Mouse (Mus musculus) adipocyte (in vitro differentiated cells): ENCODE data around the gene Cnih3.

ENCODE experiments used
- DNase-seq: peaks from one replicate; pipeline ENCODE4 v3.0.0-alpha.2; 2016; ENCODE audit warnings: low spot score

The Cnih3 gene

GRCm38 (mm10) chr1:181353200-181354097 is 1.0 kb downstream of the Cnih3 start:
- DNase-seq, result no peak

- no peak for DNase-seq
Observed at GRCm38 (mm10) chr1:181355683-181356082, 3.3 kb downstream of the Cnih3 start.

GRCm38 (mm10) chr1:181357870-181358269 is 5.4 kb downstream of the Cnih3 start:
- DNase-seq, result peak; percentile 16

- peak; percentile 16 for DNase-seq
Observed at GRCm38 (mm10) chr1:181358526-181358925, 6.1 kb downstream of the Cnih3 start.

GRCm38 (mm10) chr1:181360732-181361131 is 8.3 kb downstream of the Cnih3 start:
- DNase-seq, result no peak

GRCm38 (mm10) chr1:181364025-181364424 is 11.6 kb downstream of the Cnih3 start:
- DNase-seq, result no peak

- DNase-seq, result no peak
Observed at GRCm38 (mm10) chr1:181365376-181365775, 12.9 kb downstream of the Cnih3 start.

GRCm38 (mm10) chr1:181368789-181369570 is 16.6 kb downstream of the Cnih3 start:
- peak; percentile 17 for DNase-seq

GRCm38 (mm10) chr1:181370370-181370769 is 17.9 kb downstream of the Cnih3 start:
- DNase-seq, result no peak

GRCm38 (mm10) chr1:181371226-181371625 is 18.8 kb downstream of the Cnih3 start:
- DNase-seq, result no peak

- no peak for DNase-seq
Observed at GRCm38 (mm10) chr1:181372306-181372705, 19.9 kb downstream of the Cnih3 start.

GRCm38 (mm10) chr1:181374627-181375374 is 22.4 kb downstream of the Cnih3 start:
- DNase-seq, result no peak

- no peak for DNase-seq
Observed at GRCm38 (mm10) chr1:181376431-181376830, 24.0 kb downstream of the Cnih3 start.

GRCm38 (mm10) chr1:181379664-181380063 is 27.2 kb downstream of the Cnih3 start:
- peak; percentile 32 for DNase-seq

- DNase-seq, result no peak
Observed at GRCm38 (mm10) chr1:181381410-181382010, 29.1 kb downstream of the Cnih3 start.

GRCm38 (mm10) chr1:181389264-181389663 is 36.8 kb downstream of the Cnih3 start:
- DNase-seq, result no peak

- DNase-seq, result no peak
Observed at GRCm38 (mm10) chr1:181392489-181392888, 40.1 kb downstream of the Cnih3 start.

- peak; percentile 87 for DNase-seq
Observed at GRCm38 (mm10) chr1:181393250-181394149, 41.1 kb downstream of the Cnih3 start.

- DNase-seq, result peak; percentile 32
Observed at GRCm38 (mm10) chr1:181395234-181395828, 42.9 kb downstream of the Cnih3 start.

- DNase-seq, result peak; percentile 57
Observed at GRCm38 (mm10) chr1:181399179-181399578, 46.8 kb downstream of the Cnih3 start.
